Mouse (Mus musculus): Measurements from ENCODE around the gene Trpc1.

Gene Trpc1

GRCm38 (mm10) chr9:95697808-95698207 lies 52.4 kb downstream of the Trpc1 start:
- no peak for DNase-seq (ENCODE audit: extremely low spot score, low spot score)

GRCm38 (mm10) chr9:95696581-95696980 lies 53.6 kb downstream of the Trpc1 start:
- no peak for DNase-seq (ENCODE audit: extremely low spot score, low spot score)

GRCm38 (mm10) chr9:95695023-95695422 lies 55.2 kb downstream of the Trpc1 start:
- DNase-seq (ENCODE audit: extremely low spot score, low spot score): no peak

GRCm38 (mm10) chr9:95694526-95694925 lies 55.6 kb downstream of the Trpc1 start:
- DNase-seq (ENCODE audit: extremely low spot score, low spot score): no peak

- DNase-seq (ENCODE audit: extremely low spot score, low spot score): no peak
Measured at GRCm38 (mm10) chr9:95693528-95694100, 56.6 kb downstream of the Trpc1 start.

- no peak for DNase-seq (ENCODE audit: extremely low spot score, low spot score)
Measured at GRCm38 (mm10) chr9:95692823-95693222, 57.4 kb downstream of the Trpc1 start.

- DNase-seq (ENCODE audit: extremely low spot score, low spot score): no peak
Measured at GRCm38 (mm10) chr9:95688064-95688463, 62.1 kb downstream of the Trpc1 start.

- DNase-seq (ENCODE audit: extremely low spot score, low spot score): no peak
Measured at GRCm38 (mm10) chr9:95685660-95686440, 64.3 kb downstream of the Trpc1 start.

- no peak for DNase-seq (ENCODE audit: extremely low spot score, low spot score)
Measured at GRCm38 (mm10) chr9:95680691-95681090, 69.5 kb downstream of the Trpc1 start.

GRCm38 (mm10) chr9:95679966-95680365 lies 70.2 kb downstream of the Trpc1 start:
- no peak for DNase-seq (ENCODE audit: extremely low spot score, low spot score)

- no peak for DNase-seq (ENCODE audit: extremely low spot score, low spot score)
Measured at GRCm38 (mm10) chr9:95676021-95676420, 74.2 kb downstream of the Trpc1 start.

GRCm38 (mm10) chr9:95675064-95675699 lies 75.0 kb downstream of the Trpc1 start:
- DNase-seq (ENCODE audit: extremely low spot score, low spot score): no peak

GRCm38 (mm10) chr9:95672760-95673159 lies 77.4 kb downstream of the Trpc1 start:
- DNase-seq (ENCODE audit: extremely low spot score, low spot score): no peak

- no peak for DNase-seq (ENCODE audit: extremely low spot score, low spot score)
Measured at GRCm38 (mm10) chr9:95672331-95672730, 77.8 kb downstream of the Trpc1 start.

- DNase-seq (ENCODE audit: extremely low spot score, low spot score): no peak
Measured at GRCm38 (mm10) chr9:95668306-95668705, 81.9 kb downstream of the Trpc1 start.

- no peak for DNase-seq (ENCODE audit: extremely low spot score, low spot score)
Measured at GRCm38 (mm10) chr9:95667836-95668235, 82.3 kb downstream of the Trpc1 start.

- DNase-seq (ENCODE audit: extremely low spot score, low spot score): no peak
Measured at GRCm38 (mm10) chr9:95665835-95666234, 84.3 kb downstream of the Trpc1 start.

GRCm38 (mm10) chr9:95664290-95664989 lies 85.7 kb downstream of the Trpc1 start:
- DNase-seq (ENCODE audit: extremely low spot score, low spot score): no peak

GRCm38 (mm10) chr9:95657941-95658340 lies 92.2 kb downstream of the Trpc1 start:
- no peak for DNase-seq (ENCODE audit: extremely low spot score, low spot score)
